Mouse (Mus musculus) layer of hippocampus, adult 9-11 months (tissue): Measurements from ENCODE around the gene Sp9.

Experiments used
- DNase-seq: peaks from one replicate; pipeline ENCODE4 v3.0.0; 2022

The Sp9 gene

GRCm38 (mm10) chr2:73314311-73314710, 42.6 kb downstream of the Sp9 start:
- DNase-seq: no peak

DNA sequence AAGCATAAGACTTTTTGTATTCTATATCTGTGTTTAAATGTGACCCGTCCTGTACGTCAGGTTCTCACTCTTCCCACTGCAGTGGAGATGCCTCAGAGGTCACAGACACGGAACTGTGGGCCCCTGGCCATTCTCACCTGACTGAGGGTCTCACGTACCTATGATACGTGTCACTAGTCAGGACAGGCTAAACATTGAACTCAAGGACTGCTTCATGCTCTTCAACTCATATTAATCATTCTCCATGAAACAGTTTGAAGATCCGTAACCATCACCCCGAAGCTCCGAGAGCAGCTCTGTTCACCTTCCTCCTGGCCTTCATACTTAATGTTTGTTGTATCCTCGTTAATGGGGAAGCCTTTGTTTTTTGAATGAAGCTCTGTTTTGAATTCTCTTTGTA, 45.7 kb downstream of the Sp9 start:
- DNase-seq: no peak

DNA sequence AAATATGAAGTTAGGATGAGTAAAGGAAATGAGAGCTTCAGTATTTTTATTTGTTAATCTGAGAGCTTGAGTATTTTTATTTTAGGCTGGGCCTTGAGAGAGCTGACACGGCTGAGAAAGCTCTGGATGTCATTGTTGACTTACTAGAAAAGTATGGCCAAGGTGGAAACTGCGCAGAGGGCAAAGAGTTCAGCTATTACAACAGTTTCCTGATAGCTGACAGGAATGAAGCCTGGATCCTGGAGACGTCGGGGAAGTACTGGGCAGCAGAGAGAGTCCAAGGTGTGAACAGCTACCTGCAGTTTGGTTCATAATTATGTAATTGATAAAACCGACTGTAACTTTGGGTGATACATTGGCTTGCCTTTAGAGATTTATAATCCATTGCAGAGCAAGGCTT, 47.5 kb downstream of the Sp9 start:
- no peak for DNase-seq

GRCm38 (mm10) chr2:73322991-73323390, 51.3 kb downstream of the Sp9 start:
- DNase-seq: no peak

DNA sequence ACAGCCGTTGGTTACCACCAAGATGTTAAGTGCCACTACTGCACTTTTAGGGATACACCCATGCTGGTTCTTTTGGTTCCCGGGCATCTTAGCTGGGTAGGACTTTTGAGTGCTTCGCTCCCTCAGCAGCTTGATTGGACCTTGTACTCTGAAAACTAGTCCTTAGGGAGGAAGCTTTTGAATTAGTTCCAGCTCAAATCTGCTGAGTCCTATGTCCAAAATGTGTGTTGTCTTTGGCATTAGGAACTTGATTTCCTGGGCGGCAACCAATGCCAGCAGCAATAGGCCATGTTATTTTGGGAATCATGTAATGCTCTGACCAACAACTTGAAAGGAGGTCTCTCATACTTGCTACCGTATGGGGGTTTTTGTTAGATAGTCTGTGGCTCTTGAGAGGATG, 54.1 kb downstream of the Sp9 start:
- DNase-seq: no peak
